Mouse (Mus musculus): Measurements from ENCODE around the gene Pop5. TPM values are rescaled to one million over a fixed set of nuclear protein-coding genes. Genes with fewer than 3 reads are reported as not detected.

Pop5 gene
- total RNA-seq, 2 experiments from 2014 or later: 33.7 to 70.0 TPM

DNA sequence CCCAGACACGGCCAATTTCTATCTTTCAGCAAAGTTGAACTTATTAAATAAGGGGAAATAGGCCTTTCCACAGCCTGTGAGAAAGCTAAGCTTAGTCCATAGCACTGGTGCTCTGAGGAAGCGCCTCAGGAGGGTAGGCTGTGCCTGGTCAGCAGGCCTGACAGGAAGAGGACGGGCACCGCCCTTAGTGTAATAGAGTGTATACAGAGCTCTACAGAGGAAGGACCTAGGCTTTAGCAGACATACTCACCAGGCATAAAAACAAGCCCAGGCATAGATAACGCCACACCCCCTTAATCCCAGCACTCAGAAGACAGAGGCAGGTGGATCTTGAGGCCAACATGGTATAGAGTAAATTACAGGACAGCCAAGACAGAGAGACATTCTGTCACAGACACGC lies 24.7 kb downstream of the Pop5 start:
- no peak for ATAC-seq (replicated peaks; ENCODE audit: low FRiP score, poor library complexity, severe bottlenecking)

GRCm38 (mm10) chr5:115261141-115261540 lies 25.5 kb downstream of the Pop5 start:
- ATAC-seq (replicated peaks; ENCODE audit: low FRiP score, poor library complexity, severe bottlenecking): no peak

DNA sequence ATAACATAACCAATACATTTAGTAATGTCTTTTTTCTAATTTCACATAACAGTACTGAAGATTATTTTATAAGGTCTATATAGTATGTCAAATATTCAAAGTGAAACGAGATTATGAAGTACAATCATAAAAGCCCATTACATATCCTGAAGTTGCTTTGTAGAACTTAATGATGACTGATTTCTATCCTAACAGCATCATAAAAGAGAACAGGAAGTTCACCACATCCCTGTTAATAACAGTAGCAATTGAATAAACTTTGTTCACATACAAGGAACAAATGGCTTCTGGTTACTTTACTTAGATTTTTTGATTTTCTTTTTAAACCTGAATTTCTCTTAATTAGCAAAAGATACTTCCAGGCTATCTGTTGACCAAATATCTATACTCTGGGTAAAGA lies 26.2 kb downstream of the Pop5 start:
- ATAC-seq (replicated peaks; ENCODE audit: low FRiP score, poor library complexity, severe bottlenecking): no peak

- ATAC-seq (replicated peaks; ENCODE audit: low FRiP score, poor library complexity, severe bottlenecking): no peak
Measured at GRCm38 (mm10) chr5:115262502-115263291, 27.1 kb downstream of the Pop5 start.

DNA sequence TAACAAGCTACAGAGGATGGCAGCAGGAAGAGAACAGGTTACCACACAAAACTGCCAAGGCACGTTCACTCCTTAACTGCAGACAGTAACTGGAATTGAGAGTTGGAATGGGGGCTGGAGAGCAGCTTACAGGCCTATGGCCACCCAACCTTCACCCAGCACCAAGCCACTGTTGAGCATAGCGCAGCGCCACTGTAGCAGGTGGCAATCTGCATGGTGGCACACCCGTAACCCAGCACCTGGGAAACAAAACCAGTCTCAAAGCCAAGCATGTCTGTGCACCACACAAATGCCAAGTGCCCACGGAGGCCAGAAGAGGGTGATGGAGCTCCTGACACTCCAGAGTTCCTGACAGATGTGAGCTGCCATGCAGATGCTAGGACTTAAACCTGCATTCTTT lies 30.7 kb downstream of the Pop5 start:
- peak; percentile 48 for ATAC-seq (replicated peaks; ENCODE audit: low FRiP score, poor library complexity, severe bottlenecking)

GRCm38 (mm10) chr5:115266787-115267468 lies 31.3 kb downstream of the Pop5 start:
- peak; percentile 82 for ATAC-seq (replicated peaks; ENCODE audit: low FRiP score, poor library complexity, severe bottlenecking)

DNA sequence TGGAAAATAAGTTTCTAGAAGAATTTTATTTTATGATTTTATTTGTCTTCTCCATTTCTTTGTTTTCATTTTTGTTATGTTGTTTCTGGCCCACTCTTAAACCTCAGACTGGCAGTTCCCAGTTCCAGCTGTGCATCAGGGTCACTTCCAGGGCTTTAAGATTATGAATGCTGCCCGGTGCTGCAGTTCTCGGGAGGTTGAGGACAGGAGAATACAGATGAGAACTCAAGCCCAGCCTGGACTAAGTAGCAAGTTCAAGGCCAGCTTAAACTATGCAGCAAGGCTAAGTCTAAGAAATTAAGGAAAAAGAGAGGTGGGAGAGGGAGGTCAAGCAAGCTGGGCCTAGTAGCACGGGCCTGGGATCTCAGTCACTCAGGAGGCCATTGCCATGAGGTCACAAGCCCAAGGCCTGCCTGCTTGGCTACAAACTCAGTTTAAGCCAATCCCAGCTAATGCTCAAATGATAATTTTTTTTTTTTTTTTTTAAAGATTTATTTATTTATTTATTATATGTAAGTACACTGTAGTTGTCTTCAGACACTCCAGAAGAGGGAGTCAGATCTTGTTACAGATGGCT lies 31.9 kb downstream of the Pop5 start:
- ATAC-seq (replicated peaks; ENCODE audit: low FRiP score, poor library complexity, severe bottlenecking): peak; percentile 40

DNA sequence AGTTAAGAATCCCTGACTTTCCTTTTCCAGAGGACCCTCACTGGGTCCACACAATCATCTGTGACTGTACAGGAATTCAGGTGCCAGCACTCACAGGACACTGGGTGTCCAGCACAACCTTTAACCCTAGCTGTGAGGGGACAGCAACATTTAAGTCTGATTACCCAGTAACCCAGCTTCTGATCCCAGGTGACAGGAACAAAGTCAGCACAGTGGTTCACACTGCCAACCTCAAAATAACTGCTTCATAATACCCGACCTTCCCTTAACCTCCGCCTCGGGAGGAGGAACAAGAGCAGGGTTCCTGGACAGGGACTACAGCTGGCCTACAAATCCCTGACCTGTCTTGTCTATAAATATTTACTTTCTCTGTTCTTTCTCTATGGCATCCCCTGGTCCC lies 32.6 kb downstream of the Pop5 start:
- no peak for ATAC-seq (replicated peaks; ENCODE audit: low FRiP score, poor library complexity, severe bottlenecking)

DNA sequence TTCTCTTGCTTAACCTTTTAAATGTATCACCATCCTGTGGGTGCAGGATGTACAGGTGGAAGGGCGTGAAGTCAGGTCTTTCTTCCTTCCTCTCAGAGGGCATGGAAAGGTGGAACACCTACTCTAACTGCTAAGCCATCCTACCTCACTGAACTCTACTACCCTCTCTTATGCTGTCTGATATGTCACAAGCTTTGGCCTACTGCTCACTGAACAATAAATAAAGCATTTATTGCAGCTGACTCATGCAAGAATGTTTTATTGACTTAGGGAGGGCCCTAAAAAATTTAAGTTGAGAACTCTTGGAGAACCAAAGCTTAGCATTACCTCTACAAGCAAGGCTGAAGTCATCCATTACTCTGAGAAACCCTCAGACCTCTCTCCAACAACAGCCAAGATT lies 34.3 kb downstream of the Pop5 start:
- no peak for ATAC-seq (replicated peaks; ENCODE audit: low FRiP score, poor library complexity, severe bottlenecking)

DNA sequence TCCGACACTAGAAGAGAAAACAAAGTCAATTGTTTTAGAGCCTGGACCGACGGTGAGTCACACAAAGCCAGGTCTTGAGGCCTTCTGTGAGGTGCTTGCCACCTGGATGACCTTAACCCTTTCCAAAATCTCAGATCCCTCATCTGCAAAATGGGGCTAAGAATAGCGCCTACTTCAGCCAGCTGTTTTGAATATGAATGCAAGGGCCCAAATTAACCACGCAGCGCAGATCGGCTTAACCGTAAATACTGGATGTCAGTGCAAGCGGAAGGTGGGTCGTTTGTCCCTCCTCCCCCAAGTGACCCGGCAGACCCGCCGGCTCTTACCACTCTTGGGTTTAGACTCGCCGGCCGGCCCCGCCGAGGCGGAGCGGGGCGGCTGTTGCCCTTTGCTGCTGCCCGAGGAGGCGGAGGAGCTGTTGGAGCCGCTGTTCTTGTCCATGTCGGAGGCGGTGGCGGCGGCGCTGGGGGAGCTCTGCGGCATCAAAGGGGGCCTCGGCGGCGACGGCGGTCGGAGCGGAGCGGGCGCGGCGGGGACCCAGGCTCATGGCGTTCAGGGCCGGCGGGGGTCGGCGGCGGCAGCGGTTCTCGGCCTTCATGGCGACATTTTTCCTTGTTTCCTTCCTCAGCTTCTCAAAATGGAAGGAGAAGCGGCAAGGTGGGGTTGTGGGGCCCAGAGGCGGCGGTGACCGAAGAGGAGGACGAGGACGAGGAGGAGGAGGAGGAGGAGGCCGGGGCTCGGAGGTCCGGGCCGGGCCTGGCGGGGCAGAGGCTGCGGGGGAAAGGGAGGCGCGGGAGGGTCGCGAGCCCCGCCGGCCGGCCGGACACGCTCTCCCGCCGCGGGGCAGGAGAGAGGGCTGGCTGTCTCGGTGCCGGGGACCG lies 36.5 kb downstream of the Pop5 start:
- peak; percentile 33 for ATAC-seq (replicated peaks; ENCODE audit: low FRiP score, poor library complexity, severe bottlenecking)

GRCm38 (mm10) chr5:115272812-115273548 lies 37.3 kb downstream of the Pop5 start, which contains the start of gene Rnf10:
TSS of gene Rnf10 (minus strand) at chr5:115272898.
- peak; percentile 88 for ATAC-seq (replicated peaks; ENCODE audit: low FRiP score, poor library complexity, severe bottlenecking)

DNA sequence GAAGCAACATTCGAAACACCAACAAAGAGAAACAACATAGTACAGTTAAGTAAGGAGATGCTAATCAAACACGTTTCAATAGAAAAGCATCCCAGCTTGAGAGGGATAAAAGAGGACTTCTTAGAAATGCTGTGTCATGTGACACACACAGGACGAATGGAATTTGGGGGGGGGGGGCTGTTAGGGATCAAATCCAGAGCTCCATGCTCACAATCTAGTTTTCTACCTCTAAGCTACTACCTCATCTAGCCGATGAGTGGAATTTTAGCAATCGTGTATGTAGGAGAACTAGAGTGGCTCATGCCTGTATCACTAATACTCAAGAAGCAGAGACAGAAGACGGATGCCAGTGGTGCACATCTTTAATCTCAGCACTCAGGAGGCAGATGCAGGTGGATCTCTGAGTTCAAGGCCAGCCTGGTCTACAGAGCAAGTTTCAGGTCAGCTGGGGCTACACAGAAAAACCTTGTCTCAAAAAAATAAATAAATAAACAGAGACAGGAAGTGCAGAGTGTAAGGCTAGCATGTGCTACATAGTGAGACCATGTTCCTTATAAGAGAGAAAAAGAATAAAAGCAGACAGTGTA lies 38.0 kb downstream of the Pop5 start:
- ATAC-seq (replicated peaks; ENCODE audit: low FRiP score, poor library complexity, severe bottlenecking): no peak

GRCm38 (mm10) chr5:115274353-115274752 lies 38.7 kb downstream of the Pop5 start:
- no peak for ATAC-seq (replicated peaks; ENCODE audit: low FRiP score, poor library complexity, severe bottlenecking)

- ATAC-seq (replicated peaks; ENCODE audit: low FRiP score, poor library complexity, severe bottlenecking): no peak
Measured at GRCm38 (mm10) chr5:115274771-115275170, 39.1 kb downstream of the Pop5 start.

GRCm38 (mm10) chr5:115275998-115276397 lies 40.4 kb downstream of the Pop5 start:
- ATAC-seq (replicated peaks; ENCODE audit: low FRiP score, poor library complexity, severe bottlenecking): no peak

DNA sequence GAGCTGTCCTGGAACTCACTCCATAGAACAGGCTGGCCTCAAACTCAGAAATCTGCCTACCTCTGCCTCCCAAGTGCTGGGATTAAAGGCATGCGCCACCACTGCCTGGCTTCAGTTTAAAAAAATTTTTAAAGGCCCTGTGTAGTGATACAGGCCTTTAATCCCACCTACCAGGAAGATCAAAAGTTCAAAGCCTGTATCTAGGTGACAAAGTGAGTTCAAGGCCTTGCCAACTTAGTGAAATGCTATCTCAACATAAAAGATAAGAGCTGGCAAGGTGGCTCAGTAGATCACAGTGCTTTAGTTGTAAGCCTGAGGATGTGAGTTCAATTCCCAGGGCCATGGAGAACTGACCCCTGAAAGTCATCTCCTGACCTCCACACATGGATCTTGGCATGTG lies 42.4 kb downstream of the Pop5 start:
- no peak for ATAC-seq (replicated peaks; ENCODE audit: low FRiP score, poor library complexity, severe bottlenecking)

GRCm38 (mm10) chr5:115278785-115279184 lies 43.1 kb downstream of the Pop5 start:
- no peak for ATAC-seq (replicated peaks; ENCODE audit: low FRiP score, poor library complexity, severe bottlenecking)

- peak; percentile 98 for ATAC-seq (replicated peaks; ENCODE audit: low FRiP score, poor library complexity, severe bottlenecking)
Measured at GRCm38 (mm10) chr5:115279226-115280049, 43.8 kb downstream of the Pop5 start, which contains the start of gene Coq5. TSS of gene Coq5 (plus strand) at chr5:115279666.

Data from erythroid progenitor cell, adult 5-6 weeks (primary cell).